Mouse (Mus musculus): ENCODE measurements around the gene Olfr71. TPM values are rescaled to one million over a fixed set of nuclear protein-coding genes. Genes with fewer than 3 reads are reported as not detected.

Gene Olfr71
- polyA plus RNA-seq (2015; fragmentation: Nextera tagmentation; extraction: Ambion mirVana) = 0.09 TPM in 1 of 2 replicates, not detected in the other

DNA sequence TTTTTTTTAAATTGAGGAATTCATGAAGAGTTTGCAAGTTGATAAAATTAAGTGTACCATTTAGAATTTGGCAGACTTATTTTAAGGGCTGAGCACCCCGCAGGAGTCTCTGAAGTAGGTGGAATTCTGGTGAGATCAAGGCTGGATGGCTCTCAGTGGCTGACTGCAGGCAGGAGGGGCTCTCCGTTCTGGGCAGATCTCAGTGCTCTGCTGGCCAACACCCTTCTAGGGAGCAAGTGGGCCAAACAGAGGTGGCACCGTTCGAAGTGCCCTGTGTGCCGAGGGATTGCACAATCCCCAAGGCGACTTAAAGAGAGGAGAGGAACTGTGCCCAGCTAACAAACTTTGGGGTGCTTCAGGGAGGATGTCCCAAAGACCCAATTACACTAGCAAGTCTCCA lies at the start of gene Olfr71:
Olfr71 (minus strand) TSS at position 387 of the 400 bp plus-strand sequence.
- no peak within 1 kb of the TSS for H3K4me3 ChIP-seq (replicated peaks; ENCODE audit: low read length)
- WGBS = 81% methylated on average over 6 of the region's 6 CpGs
- no peaks in the 10 kb centered on the region for H3K9me3 ChIP-seq (ENCODE audit: control insufficient read depth, low read length)
- H3K9ac ChIP-seq (replicated peaks; ENCODE audit: low read depth, low read length) = no peak within 1 kb of the TSS
- H3K36me3 ChIP-seq (ENCODE audit: control insufficient read depth, insufficient read depth) = no peaks in the 10 kb centered on the region
- H3K4me1 ChIP-seq (replicated peaks; ENCODE audit: control insufficient read depth, insufficient read depth, low read length) = peaks cover 4% of the 10 kb centered on the region
- no peaks in the 10 kb centered on the region for H3K27me3 ChIP-seq (replicated peaks; ENCODE audit: control insufficient read depth, insufficient read depth, low read length)
- no peak within 1 kb of the TSS for H3K27ac ChIP-seq (ENCODE audit: low read length)
- ATAC-seq = no peak
- H3K4me2 ChIP-seq (ENCODE audit: low read length) = no peak within 1 kb of the TSS

DNA sequence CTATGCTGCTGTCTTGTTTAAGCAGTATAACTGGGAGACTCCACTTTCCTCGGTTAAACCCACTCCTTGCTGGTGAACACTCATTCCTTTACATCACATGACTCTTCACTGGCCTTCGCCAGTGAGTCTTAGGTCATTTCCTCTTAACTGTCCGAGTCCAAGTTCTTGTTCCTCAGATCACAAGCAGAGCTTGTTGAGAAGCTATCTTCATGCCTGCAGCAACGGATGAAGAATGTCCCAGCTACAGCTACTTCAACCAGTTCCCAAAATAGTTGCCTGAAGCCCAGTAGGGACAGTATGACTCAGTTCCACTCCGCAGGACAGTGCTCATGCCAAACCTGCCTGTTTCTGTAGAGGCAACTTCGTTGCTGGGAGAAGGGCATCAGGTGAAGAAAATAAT lies 47.2 kb upstream of the Olfr71 start:
- Histone ChIP-seq H3K27ac (ENCODE audit: low read length) (no peak overlapping the region), H3K36me3 (ENCODE audit: control insufficient read depth, insufficient read depth) (no peaks in the 10 kb centered on the region), H3K9ac (replicated peaks; ENCODE audit: low read depth, low read length) (no peak overlapping the region), H3K4me1 (replicated peaks; ENCODE audit: control insufficient read depth, insufficient read depth, low read length) (no peaks in the 10 kb centered on the region), H3K27me3 (replicated peaks; ENCODE audit: control insufficient read depth, insufficient read depth, low read length) (no peaks in the 10 kb centered on the region), H3K4me2 (ENCODE audit: low read length) (no peak overlapping the region), H3K9me3 (ENCODE audit: control insufficient read depth, low read length) (no peaks in the 10 kb centered on the region), H3K4me3 (replicated peaks; ENCODE audit: low read length) (no peak overlapping the region)
- no peak for ATAC-seq
- 87% methylated on average over 6 of the region's 6 CpGs for WGBS

DNA sequence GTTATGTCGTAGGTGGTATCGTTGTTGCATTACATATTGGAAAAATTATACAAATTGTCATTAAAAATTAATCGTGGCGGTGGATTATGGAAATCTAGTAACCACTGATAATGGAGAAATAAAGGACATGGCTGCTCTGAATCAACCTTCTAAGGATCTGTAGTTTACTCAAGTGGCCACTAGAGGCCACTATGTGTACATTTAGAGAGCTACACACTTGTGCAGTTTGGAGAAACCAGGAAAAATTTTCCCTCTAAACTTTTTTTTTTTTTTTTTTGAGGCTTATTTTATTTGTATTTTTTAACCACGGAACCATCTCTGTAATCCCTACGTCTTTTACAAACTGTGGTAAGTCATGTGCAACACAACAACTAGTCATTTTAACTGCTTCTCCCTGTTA lies 35.1 kb upstream of the Olfr71 start:
- Histone ChIP-seq H3K4me3 (replicated peaks; ENCODE audit: low read length) (no peak overlapping the region), H3K9me3 (ENCODE audit: control insufficient read depth, low read length) (no peaks in the 10 kb centered on the region), H3K27ac (ENCODE audit: low read length) (no peak overlapping the region), H3K36me3 (ENCODE audit: control insufficient read depth, insufficient read depth) (no peaks in the 10 kb centered on the region), H3K4me1 (replicated peaks; ENCODE audit: control insufficient read depth, insufficient read depth, low read length) (no peaks in the 10 kb centered on the region), H3K4me2 (ENCODE audit: low read length) (no peak overlapping the region), H3K27me3 (replicated peaks; ENCODE audit: control insufficient read depth, insufficient read depth, low read length) (no peaks in the 10 kb centered on the region), H3K9ac (replicated peaks; ENCODE audit: low read depth, low read length) (no peak overlapping the region)
- WGBS = 14% methylated on average over 6 of the region's 6 CpGs
- peak; percentile 43; the same call in 1 of the 2 replicates for ATAC-seq

DNA sequence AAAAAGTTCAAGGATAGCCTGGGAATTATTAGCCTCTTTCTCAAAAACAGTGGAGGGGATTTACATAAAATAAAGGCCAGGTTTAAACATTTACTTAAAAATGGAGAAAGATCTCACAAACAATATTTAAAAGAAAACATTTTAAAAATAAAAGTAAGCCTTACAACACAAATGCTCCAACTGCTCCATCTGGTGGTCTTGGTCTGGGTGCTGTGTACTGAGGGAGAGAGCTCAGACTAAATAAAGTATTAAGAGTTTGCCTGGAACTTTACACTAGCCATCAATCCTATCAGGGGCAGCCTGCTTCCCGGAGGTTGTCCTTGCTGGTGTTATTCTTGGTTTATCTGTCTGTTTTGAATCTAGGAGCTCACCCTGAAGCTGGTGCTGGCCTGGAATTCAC lies 33.0 kb upstream of the Olfr71 start:
- Histone ChIP-seq H3K36me3 (ENCODE audit: control insufficient read depth, insufficient read depth) (no peaks in the 10 kb centered on the region), H3K27ac (ENCODE audit: low read length) (no peak overlapping the region), H3K4me1 (replicated peaks; ENCODE audit: control insufficient read depth, insufficient read depth, low read length) (no peaks in the 10 kb centered on the region), H3K4me2 (ENCODE audit: low read length) (no peak overlapping the region), H3K4me3 (replicated peaks; ENCODE audit: low read length) (no peak overlapping the region), H3K9me3 (ENCODE audit: control insufficient read depth, low read length) (no peaks in the 10 kb centered on the region), H3K27me3 (replicated peaks; ENCODE audit: control insufficient read depth, insufficient read depth, low read length) (no peaks in the 10 kb centered on the region), H3K9ac (replicated peaks; ENCODE audit: low read depth, low read length) (no peak overlapping the region)
- 81% methylated on average over 1 of the region's 1 CpGs for WGBS
- no peak for ATAC-seq

DNA sequence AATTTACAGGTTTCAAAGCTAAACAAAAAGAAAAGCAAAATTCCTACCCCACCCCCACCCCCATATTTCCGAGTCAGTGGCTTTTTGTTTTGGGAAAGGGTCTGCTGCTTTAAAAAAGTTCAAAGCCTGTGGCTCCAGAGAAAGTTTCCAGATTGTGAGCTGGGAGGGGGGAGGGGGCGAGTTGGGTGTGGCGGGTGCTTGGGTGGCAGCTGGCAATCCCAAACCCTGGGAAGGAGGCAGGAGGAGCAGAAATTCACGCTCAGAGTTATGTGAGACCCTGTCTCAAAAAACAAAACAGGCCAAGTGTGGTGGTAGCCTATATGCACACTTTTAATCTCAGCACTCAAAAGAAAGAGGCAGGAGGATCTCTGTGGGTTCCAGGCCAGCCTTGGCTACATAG lies 32.6 kb upstream of the Olfr71 start:
- H3K4me1 ChIP-seq (replicated peaks; ENCODE audit: control insufficient read depth, insufficient read depth, low read length) = no peaks in the 10 kb centered on the region
- H3K4me3 ChIP-seq (replicated peaks; ENCODE audit: low read length) = no peak overlapping the region
- H3K27me3 ChIP-seq (replicated peaks; ENCODE audit: control insufficient read depth, insufficient read depth, low read length) = no peaks in the 10 kb centered on the region
- H3K9ac ChIP-seq (replicated peaks; ENCODE audit: low read depth, low read length) = no peak overlapping the region
- no peak overlapping the region for H3K27ac ChIP-seq (ENCODE audit: low read length)
- no peaks in the 10 kb centered on the region for H3K36me3 ChIP-seq (ENCODE audit: control insufficient read depth, insufficient read depth)
- no peak overlapping the region for H3K4me2 ChIP-seq (ENCODE audit: low read length)
- WGBS = 28% methylated on average over 4 of the region's 4 CpGs
- H3K9me3 ChIP-seq (ENCODE audit: control insufficient read depth, low read length) = no peaks in the 10 kb centered on the region
- no peak for ATAC-seq

DNA sequence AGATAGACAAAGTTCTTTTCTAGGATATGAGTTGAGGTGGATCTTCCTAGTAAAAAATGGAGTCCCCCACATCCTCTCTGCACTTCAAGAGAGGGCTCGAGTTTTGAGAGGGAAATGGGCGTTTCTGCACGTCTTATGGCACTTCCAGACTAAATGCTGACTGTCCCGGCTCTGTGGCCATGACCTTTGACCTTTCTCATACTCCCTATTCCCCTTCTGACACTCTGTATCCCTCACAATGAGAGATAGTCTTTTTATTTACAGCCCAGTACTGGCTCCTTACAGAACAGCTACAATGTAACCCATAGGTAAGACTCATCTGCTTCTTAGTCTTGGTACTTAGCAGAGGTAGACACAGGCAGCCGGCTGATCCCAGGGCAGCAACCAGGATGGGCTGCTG lies 31.5 kb upstream of the Olfr71 start:
- Histone ChIP-seq H3K27ac (ENCODE audit: low read length) (no peak overlapping the region), H3K9me3 (ENCODE audit: control insufficient read depth, low read length) (no peaks in the 10 kb centered on the region), H3K36me3 (ENCODE audit: control insufficient read depth, insufficient read depth) (no peaks in the 10 kb centered on the region), H3K9ac (replicated peaks; ENCODE audit: low read depth, low read length) (no peak overlapping the region), H3K27me3 (replicated peaks; ENCODE audit: control insufficient read depth, insufficient read depth, low read length) (no peaks in the 10 kb centered on the region), H3K4me2 (ENCODE audit: low read length) (no peak overlapping the region), H3K4me1 (replicated peaks; ENCODE audit: control insufficient read depth, insufficient read depth, low read length) (no peaks in the 10 kb centered on the region), H3K4me3 (replicated peaks; ENCODE audit: low read length) (no peak overlapping the region)
- WGBS = 81% methylated on average over 5 of the region's 5 CpGs
- ATAC-seq = no peak

DNA sequence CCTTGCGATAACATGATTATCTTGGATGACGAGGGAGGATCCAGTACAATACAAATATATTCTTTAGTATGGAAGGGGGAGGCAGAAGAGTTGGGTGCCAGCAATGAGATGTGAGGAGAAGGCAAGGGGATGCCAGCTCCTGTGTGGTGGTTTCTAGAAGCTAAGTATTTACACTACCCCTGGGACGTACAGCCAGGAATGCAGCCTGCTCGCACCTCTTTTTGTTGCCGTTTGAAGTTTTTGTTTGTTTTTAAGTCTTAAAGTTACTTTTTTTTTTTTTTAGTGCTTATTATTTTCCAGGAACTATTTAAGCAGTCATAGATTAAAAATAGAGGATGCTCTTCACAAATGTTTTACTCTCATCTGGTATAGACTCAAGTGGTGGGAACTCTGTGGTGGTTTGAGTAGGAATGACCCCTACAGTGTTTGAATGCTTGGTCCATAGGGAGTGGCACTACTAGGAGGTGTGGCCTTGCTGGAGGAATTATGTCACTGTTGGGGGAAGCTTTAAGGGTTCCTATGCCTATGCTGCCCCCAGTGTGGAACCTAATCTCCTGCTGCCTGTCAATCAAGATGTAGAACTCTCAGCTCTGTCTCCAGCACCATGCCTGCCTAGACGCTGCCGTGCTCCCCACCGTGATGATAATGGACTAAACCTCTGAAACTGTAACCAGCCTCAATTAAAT lies 29.1 kb upstream of the Olfr71 start:
- Histone ChIP-seq H3K9me3 (ENCODE audit: control insufficient read depth, low read length) (no peaks in the 10 kb centered on the region), H3K27me3 (replicated peaks; ENCODE audit: control insufficient read depth, insufficient read depth, low read length) (no peaks in the 10 kb centered on the region), H3K27ac (ENCODE audit: low read length) (no peak overlapping the region), H3K4me3 (replicated peaks; ENCODE audit: low read length) (no peak overlapping the region), H3K4me2 (ENCODE audit: low read length) (no peak overlapping the region), H3K4me1 (replicated peaks; ENCODE audit: control insufficient read depth, insufficient read depth, low read length) (no peaks in the 10 kb centered on the region), H3K9ac (replicated peaks; ENCODE audit: low read depth, low read length) (no peak overlapping the region), H3K36me3 (ENCODE audit: control insufficient read depth, insufficient read depth) (no peaks in the 10 kb centered on the region)
- 73% methylated on average over 8 of the region's 8 CpGs for WGBS
- ATAC-seq = no peak

DNA sequence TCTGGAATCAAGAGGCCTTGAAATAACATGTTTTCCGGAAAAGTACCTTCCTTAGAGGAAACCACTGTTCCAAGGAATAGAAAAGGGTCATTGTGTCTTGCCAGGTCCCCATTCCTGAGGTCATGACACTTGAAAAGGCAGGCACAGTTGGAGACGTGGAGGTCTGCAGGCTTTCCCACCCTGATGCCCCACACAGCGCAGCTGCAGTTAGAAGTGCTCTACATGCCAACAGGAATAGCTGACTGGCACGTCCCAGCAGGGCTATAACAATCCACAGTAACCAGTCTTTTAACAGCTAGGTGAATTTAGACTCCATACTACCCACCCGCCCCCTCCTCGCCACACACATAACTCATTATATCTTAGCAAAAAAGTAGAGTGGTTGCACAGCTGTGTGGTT lies 27.1 kb upstream of the Olfr71 start:
- Histone ChIP-seq H3K4me2 (ENCODE audit: low read length) (no peak overlapping the region), H3K36me3 (ENCODE audit: control insufficient read depth, insufficient read depth) (no peaks in the 10 kb centered on the region), H3K27me3 (replicated peaks; ENCODE audit: control insufficient read depth, insufficient read depth, low read length) (no peaks in the 10 kb centered on the region), H3K27ac (ENCODE audit: low read length) (no peak overlapping the region), H3K4me3 (replicated peaks; ENCODE audit: low read length) (no peak overlapping the region), H3K9me3 (ENCODE audit: control insufficient read depth, low read length) (no peaks in the 10 kb centered on the region), H3K9ac (replicated peaks; ENCODE audit: low read depth, low read length) (no peak overlapping the region), H3K4me1 (replicated peaks; ENCODE audit: control insufficient read depth, insufficient read depth, low read length) (no peaks in the 10 kb centered on the region)
- ATAC-seq = no peak
- WGBS = 51% methylated on average over 6 of the region's 6 CpGs

DNA sequence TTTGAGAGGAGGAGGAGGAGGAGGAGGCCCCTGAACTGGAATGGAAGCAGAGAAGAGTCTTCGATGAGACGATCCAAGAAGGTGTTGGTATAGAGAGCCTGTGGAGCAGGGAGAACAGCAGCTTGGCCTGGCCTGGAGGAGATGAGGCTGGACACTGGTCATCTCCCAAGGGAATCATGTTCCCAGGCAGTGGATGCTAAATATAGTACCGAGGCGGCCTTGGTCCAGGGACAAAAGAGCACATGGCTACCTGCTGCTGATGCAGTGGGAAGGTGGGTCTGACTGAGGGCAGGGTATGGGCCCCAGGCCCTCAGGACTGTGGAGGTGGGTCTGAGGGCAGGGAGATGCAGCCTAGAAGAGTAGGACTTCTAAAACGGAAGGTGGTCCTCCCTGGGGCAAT lies 23.1 kb upstream of the Olfr71 start:
- 78% methylated on average over 5 of the region's 5 CpGs for WGBS
- Histone ChIP-seq H3K4me3 (replicated peaks; ENCODE audit: low read length) (no peak overlapping the region), H3K36me3 (ENCODE audit: control insufficient read depth, insufficient read depth) (no peaks in the 10 kb centered on the region), H3K4me1 (replicated peaks; ENCODE audit: control insufficient read depth, insufficient read depth, low read length) (no peaks in the 10 kb centered on the region), H3K27ac (ENCODE audit: low read length) (no peak overlapping the region), H3K9ac (replicated peaks; ENCODE audit: low read depth, low read length) (no peak overlapping the region), H3K4me2 (ENCODE audit: low read length) (no peak overlapping the region), H3K27me3 (replicated peaks; ENCODE audit: control insufficient read depth, insufficient read depth, low read length) (no peaks in the 10 kb centered on the region), H3K9me3 (ENCODE audit: control insufficient read depth, low read length) (no peaks in the 10 kb centered on the region)
- ATAC-seq = no peak

DNA sequence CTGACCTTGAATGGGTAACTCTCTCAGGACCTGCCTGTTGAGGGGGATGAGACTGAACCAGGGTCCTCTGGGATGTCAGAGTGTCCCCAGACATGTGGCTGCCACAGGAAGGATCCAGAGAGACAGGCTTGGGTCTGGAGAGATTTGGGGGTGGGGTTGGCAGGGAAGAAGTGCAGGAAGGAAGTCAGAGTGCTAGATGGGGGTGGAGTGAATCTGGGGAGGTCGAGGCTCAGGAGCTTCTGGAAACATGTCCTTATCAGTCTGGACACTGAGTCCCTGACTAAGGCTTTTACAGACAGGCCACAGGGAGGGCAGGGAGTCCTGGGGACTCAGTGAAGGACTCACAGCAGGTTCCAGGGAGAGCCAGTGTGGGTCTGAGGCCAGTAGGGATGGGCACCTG lies 22.1 kb upstream of the Olfr71 start:
- ATAC-seq = no peak
- WGBS = 7% methylated on average over 1 of the region's 1 CpGs
- no peak overlapping the region for H3K9ac ChIP-seq (replicated peaks; ENCODE audit: low read depth, low read length)
- H3K4me2 ChIP-seq (ENCODE audit: low read length) = no peak overlapping the region
- H3K27ac ChIP-seq (ENCODE audit: low read length) = no peak overlapping the region
- no peaks in the 10 kb centered on the region for H3K27me3 ChIP-seq (replicated peaks; ENCODE audit: control insufficient read depth, insufficient read depth, low read length)
- no peaks in the 10 kb centered on the region for H3K36me3 ChIP-seq (ENCODE audit: control insufficient read depth, insufficient read depth)
- no peaks in the 10 kb centered on the region for H3K9me3 ChIP-seq (ENCODE audit: control insufficient read depth, low read length)
- no peaks in the 10 kb centered on the region for H3K4me1 ChIP-seq (replicated peaks; ENCODE audit: control insufficient read depth, insufficient read depth, low read length)
- H3K4me3 ChIP-seq (replicated peaks; ENCODE audit: low read length) = no peak overlapping the region
